Mouse (Mus musculus): ENCODE data around the gene Adamts1. TPM values are rescaled to one million over a fixed set of nuclear protein-coding genes. Genes with fewer than 3 reads are reported as not detected.

Gene Adamts1
- polyA plus RNA-seq, 1 experiment from 2014 or later: 14.5 TPM

DNA sequence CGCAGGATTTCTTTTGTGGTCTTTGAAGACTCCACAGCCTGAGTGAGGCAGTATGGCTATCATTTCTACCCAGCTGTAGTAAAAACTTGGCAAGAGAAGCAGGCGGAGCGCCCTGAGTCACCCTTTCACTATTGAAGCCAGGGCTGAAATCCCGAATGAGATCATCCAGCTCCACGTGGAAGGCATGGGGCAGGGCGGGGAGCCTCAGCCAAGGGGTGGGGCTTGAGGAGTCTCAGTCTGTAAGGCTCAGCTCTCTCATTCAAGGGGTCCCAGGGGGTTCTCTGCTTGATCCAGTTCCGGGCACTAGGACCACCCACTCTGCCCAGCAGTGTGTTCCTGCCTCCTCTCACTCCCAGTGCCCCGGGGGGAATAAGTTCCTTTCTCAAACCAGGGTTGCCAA is 2.2 kb downstream of the Adamts1 start:
- ATAC-seq: peak; percentile 65
- Histone ChIP-seq H3K9me3 (replicated peaks) (no peaks in the 10 kb centered on the region), H3K9ac (peak overlapping the region; percentile 57), H3K27me3 (replicated peaks) (peaks cover 50% of the 10 kb centered on the region), H3K4me2 (peak overlapping the region; percentile 67), H3K27ac (no peak overlapping the region), H3K36me3 (peaks cover 18% of the 10 kb centered on the region; the same call in 1 of the 2 replicates), H3K4me1 (peaks cover 8% of the 10 kb centered on the region; the same call in 1 of the 2 replicates), H3K4me3 (peak overlapping the region; percentile 57)
- WGBS (ENCODE audit: insufficient replicate concordance): 6% methylated on average over 8 of the region's 8 CpGs

DNA sequence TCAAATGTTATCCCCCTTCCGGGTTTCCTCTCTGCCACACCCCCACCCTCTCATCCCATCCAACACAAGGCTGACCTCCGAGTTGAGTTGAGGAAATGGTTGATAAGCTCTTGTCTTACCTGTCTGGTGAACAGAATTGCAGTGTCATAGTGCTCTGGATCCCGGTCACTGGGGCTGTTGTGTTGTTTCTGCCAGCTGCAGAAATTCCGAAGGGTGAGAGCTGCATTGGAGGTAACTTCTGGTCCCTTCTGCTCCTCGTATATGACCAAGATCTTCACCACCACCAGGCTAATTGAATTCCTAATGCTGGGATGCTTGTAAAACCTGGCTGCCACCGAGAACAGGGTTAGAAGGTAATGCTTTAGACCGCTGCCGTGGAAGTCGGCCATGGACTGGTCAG is 2.9 kb downstream of the Adamts1 start:
- no peak overlapping the region for H3K9ac ChIP-seq
- WGBS (ENCODE audit: insufficient replicate concordance): 56% methylated on average over 9 of the region's 9 CpGs
- no peak overlapping the region for H3K27ac ChIP-seq
- peak overlapping the region; percentile 67 for H3K4me2 ChIP-seq
- peak overlapping the region; percentile 18 for H3K4me3 ChIP-seq
- no peak for ATAC-seq
- peaks cover 25% of the 10 kb centered on the region; the same call in 1 of the 2 replicates for H3K36me3 ChIP-seq
- no peaks in the 10 kb centered on the region for H3K9me3 ChIP-seq (replicated peaks)
- peaks cover 44% of the 10 kb centered on the region for H3K27me3 ChIP-seq (replicated peaks)
- peaks cover 8% of the 10 kb centered on the region; the same call in 1 of the 2 replicates for H3K4me1 ChIP-seq

DNA sequence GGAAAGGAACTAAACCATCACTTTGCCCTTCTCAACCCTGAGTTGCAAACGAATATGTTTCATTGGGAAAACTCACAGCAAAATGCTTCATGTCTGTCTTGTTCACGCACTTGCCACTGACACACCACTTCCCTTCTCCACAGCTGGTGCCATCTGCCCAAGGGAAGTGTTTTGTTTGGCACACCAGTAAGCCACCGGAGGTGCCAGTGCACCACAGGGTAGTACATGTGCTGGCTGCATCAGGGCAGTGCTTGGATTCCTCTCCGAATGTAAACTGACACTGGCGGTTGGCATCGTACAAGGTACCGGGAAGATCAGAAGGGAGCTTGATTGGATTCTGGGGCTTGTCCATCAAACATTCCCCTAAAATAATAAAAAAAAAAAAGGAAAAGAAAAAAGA is 4.6 kb downstream of the Adamts1 start:
- 76% methylated on average over 7 of the region's 7 CpGs for WGBS (ENCODE audit: insufficient replicate concordance)
- Histone ChIP-seq H3K27ac (no peak overlapping the region), H3K9me3 (replicated peaks) (no peaks in the 10 kb centered on the region), H3K4me3 (no peak overlapping the region), H3K4me1 (peaks cover 6% of the 10 kb centered on the region; the same call in 1 of the 2 replicates), H3K9ac (no peak overlapping the region), H3K4me2 (no peak overlapping the region), H3K36me3 (peaks cover 25% of the 10 kb centered on the region; the same call in 1 of the 2 replicates), H3K27me3 (replicated peaks) (peaks cover 28% of the 10 kb centered on the region)
- ATAC-seq: no peak

DNA sequence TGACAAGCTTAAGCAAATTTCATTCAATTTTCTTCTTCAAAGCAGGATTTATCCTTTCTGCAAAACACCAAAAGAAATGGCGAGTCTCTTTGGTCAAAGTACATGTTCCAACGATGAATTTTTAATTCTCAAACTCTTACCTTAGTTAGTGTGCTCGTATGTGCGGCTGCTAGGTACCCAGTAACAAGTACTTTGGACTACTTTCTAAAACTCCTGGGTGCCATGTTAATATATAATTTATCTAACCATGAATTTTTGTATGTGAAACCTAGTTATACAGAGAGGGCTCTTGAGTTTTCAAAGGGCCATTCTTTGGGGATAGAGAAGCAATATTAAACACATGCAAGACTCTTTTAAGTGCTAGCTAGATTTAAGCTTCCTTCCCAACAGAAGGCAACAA is 5.8 kb downstream of the Adamts1 start:
- Histone ChIP-seq H3K36me3 (peaks cover 25% of the 10 kb centered on the region; the same call in 1 of the 2 replicates), H3K9ac (no peak overlapping the region), H3K27me3 (replicated peaks) (peaks cover 17% of the 10 kb centered on the region), H3K9me3 (replicated peaks) (no peaks in the 10 kb centered on the region), H3K27ac (no peak overlapping the region), H3K4me2 (no peak overlapping the region), H3K4me1 (peaks cover 3% of the 10 kb centered on the region; the same call in 1 of the 2 replicates), H3K4me3 (no peak overlapping the region)
- no peak for ATAC-seq
- WGBS (ENCODE audit: insufficient replicate concordance): 73% methylated on average over 4 of the region's 4 CpGs

DNA sequence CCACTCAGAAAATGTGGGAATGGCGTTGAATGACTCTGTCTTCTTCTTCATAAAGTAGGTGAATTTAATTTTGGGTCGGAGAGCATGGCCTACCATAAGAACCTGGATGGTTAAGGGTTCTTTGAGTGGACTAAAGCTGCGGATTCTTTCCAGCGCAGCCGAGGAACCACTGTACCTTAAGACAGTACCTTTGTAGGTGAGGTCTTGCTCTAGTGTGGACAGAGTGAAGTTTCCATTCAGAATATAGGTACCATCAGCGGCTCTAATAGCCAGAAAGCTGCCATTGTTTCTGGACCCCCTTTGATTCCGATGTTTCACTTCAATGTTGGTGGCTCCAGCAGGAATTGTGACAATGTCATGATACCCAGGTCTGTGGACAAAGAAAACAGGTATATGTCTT is 7.2 kb downstream of the Adamts1 start:
- H3K9ac ChIP-seq: no peak overlapping the region
- peaks cover 25% of the 10 kb centered on the region; the same call in 1 of the 2 replicates for H3K36me3 ChIP-seq
- no peaks in the 10 kb centered on the region for H3K9me3 ChIP-seq (replicated peaks)
- no peak overlapping the region for H3K27ac ChIP-seq
- peaks cover 2% of the 10 kb centered on the region for H3K27me3 ChIP-seq (replicated peaks)
- H3K4me2 ChIP-seq: no peak overlapping the region
- H3K4me1 ChIP-seq: no peaks in the 10 kb centered on the region; the same call in 1 of the 2 replicates
- H3K4me3 ChIP-seq: no peak overlapping the region
- WGBS (ENCODE audit: insufficient replicate concordance): 84% methylated on average over 7 of the region's 7 CpGs
- ATAC-seq: no peak

DNA sequence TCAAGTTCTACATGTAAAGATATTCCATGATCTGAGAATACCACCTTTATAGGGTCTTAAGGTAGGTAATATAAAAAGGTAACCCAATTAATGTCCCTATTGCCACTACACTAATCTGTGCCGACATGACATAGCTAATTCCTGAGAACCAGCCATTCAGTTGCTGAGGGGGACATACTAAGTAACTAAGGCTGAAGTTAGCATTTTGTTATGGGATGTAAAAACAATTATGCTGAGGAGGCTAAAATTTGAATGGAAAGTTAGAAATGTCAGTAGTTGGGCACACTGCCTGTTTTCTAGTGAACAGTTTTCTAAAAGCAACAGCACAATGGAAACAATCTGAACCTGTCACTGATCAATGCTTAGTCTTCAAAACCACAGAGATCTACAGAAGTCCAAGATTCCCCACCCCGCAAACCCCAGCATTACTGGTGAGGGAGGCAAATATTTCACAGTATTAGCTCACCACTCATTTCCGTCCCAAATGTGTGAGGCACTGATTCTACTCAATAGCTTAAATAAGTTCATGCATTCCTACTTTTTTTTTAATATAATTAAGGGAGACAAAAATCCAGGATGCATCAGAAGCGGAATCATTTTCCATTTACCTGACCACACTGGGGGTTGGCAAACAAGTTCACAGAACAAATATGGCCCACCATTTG is 9.6 kb downstream of the Adamts1 start:
- H3K36me3 ChIP-seq: peaks cover 18% of the 10 kb centered on the region; the same call in 1 of the 2 replicates
- H3K27ac ChIP-seq: no peak overlapping the region
- no peaks in the 10 kb centered on the region for H3K27me3 ChIP-seq (replicated peaks)
- no peak overlapping the region for H3K4me2 ChIP-seq
- H3K9me3 ChIP-seq (replicated peaks): no peaks in the 10 kb centered on the region
- no peaks in the 10 kb centered on the region for H3K4me1 ChIP-seq
- H3K4me3 ChIP-seq: no peak overlapping the region
- 76% methylated on average over 4 of the region's 4 CpGs for WGBS (ENCODE audit: insufficient replicate concordance)
- no peak overlapping the region for H3K9ac ChIP-seq
- ATAC-seq: no peak

DNA sequence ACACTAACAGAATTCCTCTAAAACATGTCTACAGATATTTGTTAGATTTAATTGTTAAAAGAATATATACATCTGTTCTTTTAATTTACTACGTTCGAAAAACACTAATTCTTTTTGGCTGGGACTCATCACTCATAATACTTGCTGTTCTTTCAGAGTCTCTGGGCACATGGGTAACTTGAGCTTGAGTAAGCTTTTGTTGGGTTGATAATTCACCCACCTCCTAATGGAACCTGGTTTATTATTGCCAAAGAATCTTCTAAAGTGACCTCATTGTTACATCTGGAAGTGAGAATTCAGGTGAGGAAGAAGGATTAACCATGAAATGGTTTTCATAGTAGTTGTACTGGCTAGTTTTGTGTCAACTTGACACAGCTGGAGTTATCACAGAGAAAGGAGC is 21.8 kb downstream of the Adamts1 start:
- H3K9me3 ChIP-seq (replicated peaks): no peaks in the 10 kb centered on the region
- WGBS (ENCODE audit: insufficient replicate concordance): 70% methylated on average over 2 of the region's 2 CpGs
- no peak overlapping the region for H3K9ac ChIP-seq
- H3K27ac ChIP-seq: no peak overlapping the region
- no peak for ATAC-seq
- H3K4me3 ChIP-seq: no peak overlapping the region
- no peaks in the 10 kb centered on the region for H3K4me1 ChIP-seq
- H3K4me2 ChIP-seq: no peak overlapping the region
- H3K36me3 ChIP-seq: no peaks in the 10 kb centered on the region
- no peaks in the 10 kb centered on the region for H3K27me3 ChIP-seq (replicated peaks)

DNA sequence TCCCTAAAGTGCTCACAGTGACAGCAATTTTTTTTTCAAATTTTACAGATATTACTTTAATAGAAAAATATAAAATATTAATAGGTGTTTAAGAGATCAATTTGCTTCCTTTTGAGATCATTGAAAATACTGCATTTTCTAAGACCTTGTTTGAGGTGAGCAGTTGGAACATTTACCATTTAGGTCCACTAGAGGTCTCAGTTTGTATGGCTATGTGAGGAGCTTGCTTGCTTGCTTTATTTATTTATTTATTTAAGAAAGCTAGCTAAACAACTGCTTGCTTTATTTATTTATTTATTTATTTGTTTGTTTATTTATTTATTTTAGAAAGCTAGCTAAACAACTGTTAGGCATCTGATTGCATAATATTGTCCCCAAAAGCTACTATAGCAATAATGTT is 23.1 kb downstream of the Adamts1 start:
- Histone ChIP-seq H3K9ac (no peak overlapping the region), H3K4me1 (no peaks in the 10 kb centered on the region), H3K9me3 (replicated peaks) (no peaks in the 10 kb centered on the region), H3K27ac (no peak overlapping the region), H3K4me3 (no peak overlapping the region), H3K4me2 (no peak overlapping the region), H3K36me3 (no peaks in the 10 kb centered on the region), H3K27me3 (replicated peaks) (no peaks in the 10 kb centered on the region)
- no peak for ATAC-seq

DNA sequence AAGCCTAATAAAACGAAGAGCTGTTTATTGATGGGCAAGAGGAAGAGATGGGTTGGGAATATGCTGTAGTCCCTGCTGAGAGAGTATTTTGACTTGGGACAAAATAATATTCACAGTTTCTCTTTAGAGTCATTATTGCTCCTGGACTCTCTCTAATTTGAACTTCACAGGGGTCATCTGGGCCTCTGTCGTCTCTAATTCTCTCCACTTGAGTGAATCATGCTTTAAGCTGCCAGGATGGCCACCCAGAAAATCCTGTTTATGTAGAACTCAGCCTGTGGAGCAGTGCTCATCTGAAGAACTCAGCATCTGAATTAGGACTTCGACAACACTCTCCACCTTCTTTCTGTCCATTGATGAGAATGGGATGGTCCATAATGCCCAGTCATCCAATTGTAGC is 30.6 kb downstream of the Adamts1 start:
- Histone ChIP-seq H3K4me3 (no peak overlapping the region), H3K9ac (no peak overlapping the region), H3K27me3 (replicated peaks) (no peaks in the 10 kb centered on the region), H3K4me2 (no peak overlapping the region), H3K4me1 (no peaks in the 10 kb centered on the region), H3K27ac (no peak overlapping the region), H3K36me3 (no peaks in the 10 kb centered on the region), H3K9me3 (replicated peaks) (no peaks in the 10 kb centered on the region)
- 68% methylated on average over 3 of the region's 3 CpGs for WGBS (ENCODE audit: insufficient replicate concordance)
- ATAC-seq: no peak

DNA sequence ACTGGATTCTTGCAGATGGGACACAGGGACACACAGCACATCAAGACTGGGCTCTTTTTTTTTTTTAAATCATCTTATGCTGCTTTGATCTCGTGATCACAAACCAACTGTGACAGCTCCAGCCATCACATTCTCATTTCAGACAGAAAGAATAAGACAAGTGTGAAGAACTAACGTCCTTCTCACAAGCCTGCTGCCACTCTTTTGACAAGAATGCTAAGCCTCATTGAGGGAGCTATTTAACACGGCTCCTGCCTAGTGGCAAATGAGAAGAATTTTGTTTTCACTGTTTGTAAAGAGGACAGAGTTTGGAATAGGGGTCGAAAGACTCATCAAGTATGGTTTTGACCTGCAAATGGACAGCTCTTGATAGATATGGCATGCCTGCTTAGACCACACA is 35.6 kb downstream of the Adamts1 start:
- no peaks in the 10 kb centered on the region for H3K4me1 ChIP-seq
- no peak overlapping the region for H3K9ac ChIP-seq
- H3K9me3 ChIP-seq (replicated peaks): no peaks in the 10 kb centered on the region
- no peak for ATAC-seq
- H3K36me3 ChIP-seq: no peaks in the 10 kb centered on the region
- no peak overlapping the region for H3K4me2 ChIP-seq
- H3K4me3 ChIP-seq: no peak overlapping the region
- WGBS (ENCODE audit: insufficient replicate concordance): 48% methylated on average over 4 of the region's 4 CpGs
- H3K27ac ChIP-seq: no peak overlapping the region
- no peaks in the 10 kb centered on the region for H3K27me3 ChIP-seq (replicated peaks)

DNA sequence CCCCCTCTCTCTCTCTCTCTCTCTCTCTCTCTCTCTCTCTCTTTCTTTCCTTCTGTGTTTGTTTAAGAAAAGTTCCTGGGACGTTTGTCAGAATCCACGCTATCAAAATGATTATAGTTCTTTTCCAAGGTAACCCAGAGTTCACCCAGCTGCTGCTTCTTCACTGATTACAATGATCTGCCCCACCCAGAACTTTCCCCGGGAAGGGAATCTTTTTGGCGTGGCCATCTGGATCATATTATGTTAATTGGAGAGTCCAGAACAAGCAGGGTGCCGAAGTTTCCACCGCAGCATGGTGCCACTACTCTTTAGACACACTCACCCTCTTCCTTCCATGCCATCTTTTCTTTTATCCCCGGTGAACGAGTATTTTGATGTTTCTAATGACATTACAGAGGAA is 37.2 kb downstream of the Adamts1 start:
- 62% methylated on average over 8 of the region's 8 CpGs for WGBS (ENCODE audit: insufficient replicate concordance)
- Histone ChIP-seq H3K27ac (no peak overlapping the region), H3K4me2 (no peak overlapping the region), H3K4me1 (no peaks in the 10 kb centered on the region), H3K27me3 (replicated peaks) (no peaks in the 10 kb centered on the region), H3K9me3 (replicated peaks) (no peaks in the 10 kb centered on the region), H3K36me3 (no peaks in the 10 kb centered on the region), H3K4me3 (no peak overlapping the region), H3K9ac (no peak overlapping the region)
- ATAC-seq: no peak

DNA sequence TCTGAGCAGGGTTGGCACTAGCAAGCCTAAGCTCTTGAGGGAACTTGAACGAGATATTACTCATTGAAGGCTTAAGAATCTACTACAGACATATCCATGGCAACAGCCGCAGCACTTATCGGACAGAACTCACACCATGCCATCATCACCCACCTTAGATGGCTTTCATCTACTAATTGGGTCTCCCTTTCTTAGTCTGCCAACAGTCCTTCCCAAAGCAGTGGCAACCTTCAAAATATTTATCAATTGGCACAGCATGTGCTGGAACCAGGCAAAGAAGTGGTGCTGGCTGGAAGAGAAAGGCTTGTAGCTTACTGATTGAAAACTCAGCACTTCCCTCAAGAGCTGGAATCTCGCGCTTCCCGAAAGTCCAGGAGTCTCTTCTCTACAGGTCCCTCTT is 37.7 kb downstream of the Adamts1 start:
- no peak overlapping the region for H3K4me2 ChIP-seq
- no peak overlapping the region for H3K27ac ChIP-seq
- H3K27me3 ChIP-seq (replicated peaks): no peaks in the 10 kb centered on the region
- ATAC-seq: no peak
- H3K4me3 ChIP-seq: no peak overlapping the region
- no peaks in the 10 kb centered on the region for H3K9me3 ChIP-seq (replicated peaks)
- H3K4me1 ChIP-seq: no peaks in the 10 kb centered on the region
- WGBS (ENCODE audit: insufficient replicate concordance): 70% methylated on average over 6 of the region's 6 CpGs
- no peaks in the 10 kb centered on the region for H3K36me3 ChIP-seq
- no peak overlapping the region for H3K9ac ChIP-seq
